ENCODE assay signal across 20 mouse cellular contexts in genomic region chr6:20028466-20028865, GRCm38 (mm10).
"Had no signal": no experiment of that assay in that cellular context is flagged by ENCODE, and none has a peak within 500 bp of the region (broad histone marks: within the 10 kb centered on the region; RNA-seq: fewer than 3 reads in every experiment).

No protein-coding gene starts in this region.

- H3K27ac ChIP-seq: hindbrain, postnatal 0 days; limb, embryonic 10.5 days; limb, embryonic 13.5 days; lung, embryonic 15.5 days; midbrain, embryonic 10.5 days; midbrain, embryonic 13.5 days; stomach, embryonic 15.5 days had no signal

- H3K9me3 ChIP-seq: limb, embryonic 10.5 days; limb, embryonic 13.5 days; lung, embryonic 15.5 days; megakaryocyte, embryonic 14.5 days; midbrain, embryonic 10.5 days; midbrain, embryonic 13.5 days; stomach, embryonic 15.5 days had no signal

- ATAC-seq: hindbrain, postnatal 0 days; inflammation-experienced regulatory T-cells, adult 6 months; midbrain, embryonic 13.5 days; midbrain, embryonic 16.5 days had no signal

- H3K4me1 ChIP-seq: limb, embryonic 10.5 days; limb, embryonic 13.5 days; lung, embryonic 15.5 days; megakaryocyte, embryonic 14.5 days; midbrain, embryonic 10.5 days; midbrain, embryonic 13.5 days; stomach, embryonic 15.5 days had no signal

- H3K9ac ChIP-seq: limb, embryonic 13.5 days; lung, embryonic 15.5 days; midbrain, embryonic 13.5 days; stomach, embryonic 15.5 days had no signal

- H3K36me3 ChIP-seq: limb, embryonic 10.5 days; limb, embryonic 13.5 days; lung, embryonic 15.5 days; midbrain, embryonic 10.5 days; midbrain, embryonic 13.5 days; stomach, embryonic 15.5 days had no signal

- H3K4me3 ChIP-seq: limb, embryonic 10.5 days; limb, embryonic 13.5 days; lung, embryonic 15.5 days; megakaryocyte, embryonic 14.5 days; midbrain, embryonic 10.5 days; midbrain, embryonic 13.5 days; stomach, embryonic 15.5 days had no signal

- H3K27me3 ChIP-seq: limb, embryonic 13.5 days; lung, embryonic 15.5 days; megakaryocyte, embryonic 14.5 days; midbrain, embryonic 13.5 days; stomach, embryonic 15.5 days had no signal

- DNase-seq: kidney, adult 18-20 months; kidney, adult 9 months; kidney, postnatal 14 days; lung, adult 18-20 months; lung, postnatal 10 days; lung, postnatal 36 days; right cerebral cortex, adult 18-20 months; right cerebral cortex, postnatal 14 days; right cerebral cortex, postnatal 4 days; thymus, postnatal 25 days had no signal

- H3K4me2 ChIP-seq: limb, embryonic 13.5 days; lung, embryonic 15.5 days; midbrain, embryonic 13.5 days; stomach, embryonic 15.5 days had no signal
